Mouse (Mus musculus) heart, adult 9 months (tissue): ENCODE measurements around the gene Sema4b.

Experiments used
- DNase-seq, 2 experiments: peaks; one replicate each; pipeline ENCODE4 v3.0.0; 2022; ENCODE audit warnings: low spot score in 2 of 2

The Sema4b gene

DNA sequence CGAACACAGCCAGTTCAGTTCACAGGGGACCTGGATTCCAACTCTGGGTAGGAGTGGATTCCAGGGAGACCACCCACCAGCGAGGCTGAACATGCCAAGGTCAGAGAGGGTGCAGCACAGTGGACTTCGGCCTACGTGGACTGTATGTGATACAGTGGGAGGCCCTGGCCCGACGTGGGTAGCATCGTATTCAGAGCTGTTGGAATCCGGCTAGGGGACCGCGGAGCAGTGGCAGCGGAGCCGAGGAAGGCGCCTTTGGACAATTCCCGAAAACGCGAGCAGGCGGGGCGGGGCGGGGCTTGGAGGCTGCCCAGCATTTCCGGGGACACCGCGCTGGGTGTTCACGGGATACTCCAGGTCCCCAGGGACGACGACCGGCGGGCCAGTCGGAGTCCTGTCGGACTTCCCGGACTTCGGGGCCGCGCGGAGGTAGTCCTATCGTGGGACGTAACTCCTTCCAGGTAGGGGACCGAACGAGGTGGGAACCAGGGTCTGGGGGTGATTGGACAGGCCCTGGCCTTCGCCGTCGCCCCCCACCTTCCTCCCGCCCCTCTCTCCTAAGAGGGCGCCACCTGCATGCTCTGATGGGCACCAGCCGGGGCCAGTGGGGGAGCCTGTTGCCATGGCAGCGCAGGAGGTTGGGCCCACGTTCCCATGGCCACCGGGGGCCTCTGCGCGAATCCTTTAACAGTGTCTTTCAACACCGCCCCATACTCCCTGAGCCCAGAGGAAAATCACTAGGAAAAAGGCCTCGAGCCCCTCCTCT lies at the start of gene Sema4b:
Gene Sema4b (plus strand): TSS at position 311 of the 766 bp plus-strand sequence.
- DNase-seq, result peak; percentile 86 to 91

DNA sequence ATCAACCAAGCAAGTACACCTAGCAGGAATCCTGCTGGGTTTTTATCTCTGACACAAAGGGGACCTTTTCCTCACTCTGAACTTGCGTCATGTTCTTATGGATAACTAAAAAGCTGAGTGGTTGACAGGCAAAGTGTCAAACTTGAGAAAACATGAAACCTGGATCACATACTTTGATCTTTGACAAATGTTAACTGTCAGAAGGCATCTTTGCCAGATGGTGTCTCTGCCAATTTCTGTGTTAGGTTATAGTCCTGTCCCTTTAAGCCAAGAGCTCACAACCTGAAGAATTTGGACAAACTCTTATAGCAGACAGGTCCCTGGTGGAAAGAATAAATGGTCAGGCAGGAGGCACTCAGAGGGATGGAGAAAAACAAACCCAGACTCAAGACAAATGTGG lies 48.3 kb upstream of the Sema4b start:
- no peak for DNase-seq

DNA sequence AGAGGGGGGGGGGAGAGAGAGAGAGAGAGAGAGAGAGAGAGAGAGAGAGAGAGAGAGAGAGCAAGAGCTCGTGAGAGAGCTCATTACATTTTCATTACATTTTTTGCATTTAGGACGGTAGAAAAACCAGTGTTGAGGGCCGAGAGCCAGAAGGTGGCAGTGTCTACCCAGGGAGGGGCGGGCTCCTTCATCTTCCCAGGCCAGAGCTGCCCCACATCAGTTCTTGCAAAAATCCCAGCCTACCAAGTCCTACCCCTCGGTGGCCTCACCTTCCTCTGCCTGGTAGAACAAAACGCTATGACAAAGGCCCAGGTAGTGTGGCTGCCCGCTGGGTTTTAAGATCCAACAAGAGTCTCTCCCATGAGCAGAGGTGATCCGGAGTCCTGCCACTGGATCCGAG lies 45.8 kb upstream of the Sema4b start:
- peak in 1 of 2 experiments; percentile 54 for DNase-seq

DNA sequence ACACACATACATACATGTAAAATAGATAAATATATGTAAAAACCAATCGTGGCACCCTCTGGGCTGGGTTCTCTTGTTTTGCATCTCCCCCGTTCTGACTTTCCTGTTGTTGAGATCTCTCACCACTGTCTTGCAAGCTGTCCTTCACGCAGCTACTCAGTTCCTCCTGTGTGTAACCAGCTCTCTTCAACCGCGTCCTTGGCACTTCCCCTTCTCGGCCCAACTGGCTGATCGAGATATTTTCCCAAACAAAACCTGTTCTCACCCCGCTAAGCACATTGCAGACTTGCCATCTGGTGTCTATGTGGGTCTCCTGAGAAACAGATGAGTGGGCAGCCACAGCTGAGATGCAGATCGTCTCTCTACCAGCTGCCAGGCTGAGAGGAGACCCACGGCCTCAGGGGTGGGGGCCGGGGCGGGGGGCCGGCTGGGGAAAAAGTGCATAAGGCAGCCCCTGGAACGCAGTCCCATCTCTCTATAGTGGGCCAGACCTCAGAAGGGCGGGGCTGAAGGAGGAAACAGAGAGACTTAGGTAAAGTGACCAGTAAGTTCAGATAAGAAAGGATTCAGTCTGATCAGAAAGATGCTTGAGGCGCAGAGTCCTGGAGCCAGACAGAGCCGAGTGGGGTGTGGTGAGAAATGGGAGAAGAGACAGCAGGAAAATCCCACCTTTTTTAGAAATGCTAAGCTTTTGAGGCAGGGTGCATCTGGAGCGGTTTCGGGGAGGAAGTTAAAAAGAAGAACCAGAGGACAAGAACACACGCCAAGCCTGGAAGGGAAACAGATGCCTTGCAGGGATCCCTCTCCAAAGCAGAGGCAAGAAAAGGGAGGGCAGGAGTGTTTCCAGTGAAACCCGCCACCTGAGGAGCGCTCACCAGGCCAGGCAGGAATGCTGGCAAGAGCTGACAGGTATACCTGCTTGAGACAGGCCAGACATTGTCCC lies 43.0 kb upstream of the Sema4b start:
- DNase-seq, result peak; percentile 38 to 59

DNA sequence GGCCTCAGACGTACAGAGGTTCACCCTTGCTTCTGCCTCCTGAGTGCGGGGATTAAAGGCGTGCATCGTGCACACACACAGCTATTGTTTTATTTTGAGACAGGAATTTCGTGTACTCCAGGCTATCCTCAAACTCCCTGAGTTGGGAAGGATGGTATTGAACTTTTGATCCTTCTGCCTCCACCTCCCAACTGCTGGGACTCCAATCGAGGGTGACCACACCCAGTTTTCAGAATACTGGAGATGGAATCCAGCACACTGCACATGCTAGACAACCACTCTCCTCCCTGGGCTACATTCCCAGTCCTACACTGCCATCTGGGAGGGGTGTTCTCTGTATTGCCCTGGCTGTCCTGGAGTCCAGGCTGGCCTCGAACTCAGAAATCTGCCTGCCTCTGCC lies 41.9 kb upstream of the Sema4b start:
- DNase-seq, result no peak

DNA sequence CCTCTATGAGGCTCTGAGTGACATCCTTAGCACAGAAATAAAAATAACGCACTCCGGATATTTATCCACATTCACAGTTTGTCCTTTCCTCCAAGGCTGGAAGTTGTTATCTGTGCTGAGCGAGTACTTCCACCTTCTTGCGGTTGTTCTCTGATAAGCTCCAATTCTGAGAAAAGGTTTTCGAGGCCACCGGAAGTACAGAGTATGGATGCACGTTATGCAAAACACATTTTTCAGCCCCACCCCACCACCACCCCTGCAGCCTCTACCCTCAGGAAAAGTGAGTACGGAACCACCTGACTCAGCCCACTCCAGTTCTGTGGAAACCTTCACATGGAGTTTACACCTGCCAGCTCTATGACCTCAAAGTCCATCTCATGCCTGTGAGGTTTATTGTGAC lies 40.6 kb upstream of the Sema4b start:
- no peak for DNase-seq

DNA sequence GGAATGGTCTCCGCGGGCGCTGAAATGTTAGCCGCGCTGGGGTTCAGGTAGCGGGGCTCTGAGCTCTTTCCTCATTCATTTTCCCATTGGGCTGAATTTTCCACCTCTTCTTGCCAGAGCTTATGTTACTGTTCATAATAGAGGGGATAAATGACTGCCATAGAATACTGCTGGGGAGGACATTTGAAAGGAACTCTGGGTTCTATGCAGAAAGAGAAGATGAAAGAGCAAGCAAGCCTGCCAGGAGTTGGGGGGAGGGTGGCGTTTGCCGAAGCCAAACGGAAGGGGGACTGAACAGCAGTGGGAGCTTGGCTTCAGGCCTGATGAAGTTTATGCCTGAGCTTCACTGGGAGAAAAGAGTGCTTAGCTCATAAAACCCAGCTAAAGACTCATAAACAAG lies 37.3 kb upstream of the Sema4b start:
- no peak for DNase-seq

DNA sequence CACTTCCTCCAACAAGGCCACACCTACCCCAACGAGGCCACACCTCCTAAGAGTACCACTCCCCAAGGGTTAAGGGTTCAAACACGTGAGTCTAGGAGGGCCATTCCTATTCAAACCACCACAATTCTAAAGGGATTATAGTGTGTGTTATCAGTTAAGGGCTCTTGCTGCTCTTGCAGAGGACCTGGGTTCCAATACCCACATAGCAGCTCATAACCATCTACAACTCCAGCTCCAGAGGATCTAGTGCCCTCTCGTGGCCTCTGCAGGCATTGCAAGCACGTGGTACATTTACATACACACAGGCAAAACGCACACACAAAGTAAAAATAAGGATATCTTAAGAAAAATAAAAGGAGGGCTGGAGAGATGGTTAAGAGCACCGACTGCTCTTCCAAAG lies 34.5 kb upstream of the Sema4b start:
- DNase-seq, result no peak

DNA sequence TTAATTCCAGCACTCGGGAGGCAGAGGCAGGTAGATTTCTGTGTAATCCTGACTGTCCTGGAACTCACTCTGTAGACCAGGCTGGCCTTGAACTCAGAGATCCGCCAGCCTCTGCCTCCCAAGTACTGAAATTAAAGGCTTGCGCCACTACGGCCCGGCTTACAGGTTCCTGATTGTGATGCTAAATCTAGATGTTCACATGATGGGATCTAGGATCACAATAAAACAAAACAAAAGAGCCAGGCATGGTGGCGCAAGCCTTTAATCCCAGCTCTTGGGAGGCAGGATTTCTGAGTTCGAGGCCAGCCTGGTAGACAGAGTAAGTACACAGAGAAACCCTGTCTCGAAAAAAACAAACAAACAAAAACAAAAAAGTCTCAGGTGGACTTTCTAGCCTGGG lies 33.9 kb upstream of the Sema4b start:
- no peak for DNase-seq

DNA sequence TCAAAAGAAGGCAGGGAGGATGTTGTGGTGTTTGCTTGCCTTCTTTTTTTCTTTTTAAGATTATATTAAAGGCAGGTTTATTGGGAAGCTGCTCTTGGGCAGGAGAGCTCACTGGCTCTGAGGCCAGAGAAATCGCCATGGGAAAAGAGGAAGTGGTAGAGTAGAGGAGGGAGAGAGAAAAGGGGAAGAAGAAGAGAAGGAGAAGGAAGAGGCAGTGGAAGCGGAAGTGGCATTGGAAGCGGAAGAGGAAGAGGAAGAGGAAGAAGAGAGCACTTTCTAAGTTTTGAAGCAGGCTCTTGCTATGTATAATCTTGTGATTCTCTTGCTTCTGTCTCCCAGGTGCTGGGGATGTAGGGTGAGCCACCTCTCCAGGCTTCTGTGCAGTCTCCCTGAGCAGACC lies 32.0 kb upstream of the Sema4b start:
- DNase-seq, result no peak

DNA sequence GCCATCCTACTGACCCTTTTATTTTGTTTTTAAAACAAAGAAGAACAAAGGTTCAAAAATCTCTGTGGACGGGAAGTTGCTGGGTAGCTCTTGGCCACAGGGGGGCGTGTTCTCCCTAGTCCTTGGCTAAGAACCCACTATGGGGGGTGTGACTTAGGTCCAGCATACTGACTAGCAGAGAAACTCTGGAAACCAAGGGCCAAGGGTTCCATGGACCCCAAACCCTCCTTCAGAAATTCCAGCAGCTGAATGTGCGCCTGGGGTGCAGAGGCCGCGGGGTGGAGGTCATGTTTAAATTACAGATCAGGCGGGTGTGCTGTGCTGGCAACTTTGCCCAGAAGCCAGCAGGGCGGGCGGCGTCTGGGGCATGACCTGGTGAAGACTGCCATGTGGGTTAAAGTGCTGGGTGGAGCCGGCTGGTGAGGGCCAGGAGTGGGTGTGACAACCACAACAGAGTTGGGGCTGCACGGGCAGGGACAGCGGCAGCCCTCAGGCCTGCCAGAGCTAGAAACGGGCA lies 29.9 kb upstream of the Sema4b start:
- peak; percentile 34 to 44 for DNase-seq

DNA sequence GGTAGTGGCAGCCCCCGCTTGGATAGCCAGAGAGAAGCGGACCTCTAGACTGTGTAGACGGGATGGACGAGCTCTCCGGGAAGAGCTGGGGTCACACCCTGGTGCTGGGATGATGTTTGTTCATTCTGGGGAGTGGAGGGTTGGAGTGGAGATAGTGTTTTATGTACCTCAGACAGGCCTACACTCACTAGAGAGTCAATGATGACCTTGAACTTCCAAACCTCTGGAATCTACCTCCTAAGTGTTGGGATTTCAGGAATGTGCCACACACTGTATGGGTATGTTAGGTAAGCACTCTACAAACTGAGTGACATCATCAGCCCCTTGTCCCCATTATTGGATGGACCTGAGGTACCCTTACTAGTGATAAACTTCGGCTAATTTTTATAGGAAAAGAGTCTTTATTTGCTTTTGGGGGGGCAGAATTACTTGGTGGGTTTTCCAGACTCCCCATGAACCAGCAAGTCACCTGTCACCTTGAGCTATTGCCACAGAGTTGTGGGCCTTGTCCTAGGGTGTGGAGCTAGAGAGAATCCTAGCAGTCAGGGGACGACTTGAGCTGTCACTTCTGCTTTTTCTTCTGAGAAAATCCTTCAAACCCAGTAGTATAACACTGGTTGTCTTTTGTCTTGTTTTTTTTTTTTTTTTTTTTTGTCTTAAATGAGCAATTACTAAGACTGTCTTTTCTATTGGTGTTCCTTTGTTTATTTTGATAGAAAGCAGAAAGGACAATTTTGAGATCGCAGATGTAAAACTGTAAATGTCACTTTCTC lies 28.0 kb upstream of the Sema4b start:
- no peak for DNase-seq

DNA sequence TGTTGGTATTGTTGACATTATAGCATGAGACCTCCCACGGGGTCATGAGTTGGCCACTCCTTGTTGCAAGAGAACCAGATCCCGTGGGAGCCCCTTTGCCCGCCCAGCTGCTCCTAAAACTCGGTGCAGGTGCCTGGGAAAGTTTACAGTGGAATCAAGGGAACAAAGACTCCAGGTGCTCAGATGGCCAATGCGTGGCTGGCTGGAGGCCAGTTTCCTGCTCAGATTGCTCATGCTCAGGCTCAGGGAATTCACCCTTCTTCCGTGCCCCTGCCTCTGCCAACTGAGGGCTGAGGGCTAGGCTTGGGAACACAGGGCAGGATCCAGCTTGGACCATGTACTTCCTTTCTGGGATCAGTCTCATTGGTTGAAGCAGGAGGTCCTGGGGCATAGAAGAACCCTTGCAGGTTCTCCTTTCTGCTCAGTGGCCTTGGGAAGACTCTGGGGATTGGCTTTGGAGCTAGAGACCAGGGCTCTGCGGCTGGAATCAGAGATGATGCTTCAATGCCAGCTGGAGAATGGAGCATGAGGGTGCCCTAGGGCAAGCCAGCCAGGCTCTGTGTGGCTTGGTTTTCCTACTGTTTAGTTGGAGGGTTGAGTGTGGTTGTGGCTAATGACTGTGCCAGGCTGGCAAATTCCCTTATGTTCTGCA lies 26.2 kb upstream of the Sema4b start:
- no peak for DNase-seq

DNA sequence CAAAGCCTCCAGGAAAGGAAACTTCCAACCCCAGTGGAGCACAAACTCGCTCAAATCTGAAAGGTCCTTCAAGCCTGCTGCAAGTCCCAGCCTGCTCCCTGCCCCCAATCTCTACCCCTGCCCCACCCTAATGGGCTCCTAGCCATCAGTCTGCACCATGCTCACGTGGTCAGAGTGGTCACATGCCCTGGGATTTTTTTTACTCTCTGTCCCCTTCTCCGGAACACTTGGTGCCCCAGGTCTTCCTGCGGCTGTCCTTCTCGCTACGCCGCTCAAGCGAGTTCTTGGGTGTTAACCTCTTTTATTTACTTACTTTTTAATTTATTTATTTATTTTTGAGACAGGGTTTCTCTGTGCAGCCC lies 25.7 kb upstream of the Sema4b start:
- DNase-seq, result peak; percentile 63 to 76

DNA sequence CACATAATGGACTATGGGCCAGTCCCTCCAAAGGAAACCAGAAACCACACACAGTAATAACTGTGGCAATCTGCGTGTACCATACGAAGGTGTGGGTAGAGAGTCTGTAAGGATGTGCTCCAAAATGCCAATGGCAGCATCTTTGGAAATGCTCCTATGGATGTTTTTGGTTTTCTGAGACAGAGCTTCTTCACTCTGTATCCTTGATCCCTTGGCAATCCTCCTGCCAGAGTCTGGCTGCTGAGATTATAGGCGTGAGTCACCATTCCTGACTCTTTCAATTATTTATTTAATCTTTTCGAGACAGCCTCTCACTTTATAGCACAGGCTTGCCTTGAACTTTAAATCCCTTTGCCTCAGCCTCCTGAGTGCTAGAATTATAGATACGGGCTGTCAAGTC lies 21.2 kb upstream of the Sema4b start:
- no peak for DNase-seq

DNA sequence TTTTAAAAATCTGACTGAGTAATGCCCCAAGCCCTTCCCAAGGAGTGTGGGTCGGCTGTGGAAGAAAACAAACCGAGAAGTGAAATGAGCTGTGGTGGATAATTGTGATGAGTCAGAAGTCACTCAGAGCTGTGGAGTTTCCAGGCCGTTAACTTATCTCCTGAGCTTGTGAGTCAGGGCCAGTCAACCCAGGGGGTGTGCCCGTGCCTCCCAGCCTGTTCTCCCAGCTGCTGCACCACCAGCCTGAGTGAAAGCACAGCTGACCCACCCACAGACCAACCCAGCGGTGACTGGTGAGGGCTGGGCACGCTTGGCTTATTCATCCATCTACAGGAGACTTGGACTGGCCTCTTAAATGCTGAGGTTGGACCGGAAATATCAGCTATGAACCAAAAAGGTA lies 19.9 kb upstream of the Sema4b start:
- peak; percentile 31 to 36 for DNase-seq

DNA sequence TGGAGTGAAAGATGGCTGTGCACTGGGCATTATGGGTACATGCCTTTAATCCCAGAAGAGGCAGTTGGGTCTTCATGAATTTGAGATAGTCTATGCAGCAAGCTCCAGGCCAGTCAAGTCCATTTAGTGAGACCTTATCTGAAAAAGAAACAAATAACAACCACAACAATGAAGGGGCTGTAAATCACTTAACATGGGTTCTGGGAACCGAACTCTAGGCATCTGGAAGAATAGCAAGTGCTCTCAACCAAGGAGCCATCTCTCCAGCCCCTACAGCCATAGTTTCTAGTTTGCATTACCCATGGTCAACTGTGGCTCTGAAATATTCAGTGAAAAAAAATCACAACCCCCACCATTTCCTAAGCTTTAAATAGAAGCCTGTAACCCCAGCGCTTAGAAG lies 16.8 kb upstream of the Sema4b start:
- DNase-seq, result no peak

DNA sequence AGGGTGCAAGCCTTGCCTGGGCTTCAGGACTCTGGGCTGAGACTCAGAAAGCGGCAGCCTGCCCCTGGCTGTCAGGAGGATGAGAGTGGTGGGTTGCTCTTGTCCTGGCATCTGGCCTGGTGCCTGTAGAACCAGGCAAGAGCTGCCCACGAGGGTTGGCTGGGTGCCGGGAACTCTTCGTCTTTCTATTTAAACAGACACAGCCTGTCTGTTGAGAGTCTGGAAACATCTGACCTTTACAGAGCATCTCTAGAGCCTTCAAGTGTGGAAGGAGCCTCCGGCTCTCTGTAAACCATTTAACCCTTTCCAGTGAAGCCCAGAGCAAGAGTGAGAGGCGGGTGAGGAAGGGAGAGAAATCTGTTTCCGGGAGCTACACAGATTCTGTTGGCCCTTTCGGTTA lies 15.3 kb upstream of the Sema4b start:
- DNase-seq, result no peak

DNA sequence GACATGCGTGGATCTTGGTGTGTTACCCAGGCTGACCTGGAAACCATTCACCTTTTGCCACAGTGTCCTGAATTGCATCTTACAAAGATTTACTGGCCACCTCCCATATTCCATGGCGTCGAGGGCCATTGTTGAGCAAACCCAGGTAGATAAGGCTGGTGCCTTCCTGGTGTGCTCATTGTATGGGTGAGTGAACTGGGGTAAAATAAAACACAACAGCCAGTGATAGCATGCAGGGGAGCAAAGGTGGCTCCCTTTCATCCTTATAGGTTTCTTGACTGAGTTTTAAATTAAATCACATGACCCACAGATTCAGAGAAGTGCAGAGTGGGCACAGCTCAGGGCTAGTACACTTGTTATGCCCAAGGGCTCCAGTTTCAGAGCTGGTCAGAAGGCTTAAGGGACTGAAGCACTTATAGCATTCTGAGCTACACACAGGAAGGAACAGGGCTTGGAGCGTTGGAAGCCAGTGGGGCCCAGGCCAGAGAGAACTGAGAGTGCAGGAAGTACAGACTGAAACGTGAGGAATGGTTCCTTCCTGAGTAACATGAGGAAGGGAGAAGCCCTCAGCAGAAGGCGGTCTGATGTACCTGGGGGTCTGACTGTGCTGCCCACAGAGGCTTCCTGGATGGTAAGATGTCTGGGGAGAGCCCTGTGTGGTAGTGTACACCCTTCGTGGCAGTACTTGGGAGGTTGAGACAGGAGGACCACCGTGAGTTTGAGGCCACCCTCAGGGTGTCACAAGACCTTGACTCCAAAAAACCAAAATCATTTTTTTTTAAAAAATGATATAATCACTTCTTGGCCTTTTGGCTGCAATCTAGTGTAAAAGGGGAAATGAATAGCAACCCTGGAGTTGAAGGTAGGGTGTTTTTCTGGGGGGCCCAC lies 14.3 kb upstream of the Sema4b start:
- no peak for DNase-seq

DNA sequence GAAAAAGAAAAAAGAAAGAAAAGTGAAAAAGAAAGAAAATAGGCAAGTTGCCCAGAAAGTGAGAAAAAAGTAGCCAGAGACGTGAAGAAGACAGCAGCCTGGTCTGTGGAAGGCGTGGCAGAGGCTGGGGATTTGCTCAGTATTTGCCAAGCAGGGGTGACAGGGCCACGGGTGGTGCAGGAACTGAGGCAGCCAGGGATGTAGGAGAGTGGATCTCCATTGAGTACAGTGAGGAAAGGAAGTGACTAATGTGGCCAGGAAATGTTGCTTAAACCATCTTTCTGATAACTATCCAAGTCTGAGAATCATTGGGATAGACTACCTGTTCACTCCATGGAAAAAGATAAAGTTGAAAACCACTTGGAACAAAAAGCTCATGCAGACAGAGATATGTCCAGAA lies 10.5 kb upstream of the Sema4b start:
- no peak for DNase-seq

DNA sequence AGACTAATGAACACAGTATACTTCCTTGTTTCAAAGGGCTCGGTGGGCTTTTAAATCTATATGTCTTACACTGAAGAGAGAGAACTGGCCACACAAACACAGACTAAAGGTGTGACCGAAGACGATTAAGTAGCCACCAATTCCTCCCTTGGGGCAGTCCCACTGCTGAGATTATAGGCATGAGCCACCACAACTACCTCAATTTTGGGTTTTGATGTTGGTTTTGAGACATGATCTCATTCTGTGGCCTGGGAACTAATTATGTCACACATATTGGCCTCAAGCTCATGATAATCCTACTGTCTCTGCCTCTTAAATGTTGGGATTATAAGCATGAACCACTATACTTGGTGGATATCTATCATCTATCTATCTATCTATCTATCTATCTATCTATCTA lies 9.2 kb upstream of the Sema4b start:
- DNase-seq, result no peak
